17 mouse cellular contexts compared by ENCODE assay signal in the genomic region with DNA sequence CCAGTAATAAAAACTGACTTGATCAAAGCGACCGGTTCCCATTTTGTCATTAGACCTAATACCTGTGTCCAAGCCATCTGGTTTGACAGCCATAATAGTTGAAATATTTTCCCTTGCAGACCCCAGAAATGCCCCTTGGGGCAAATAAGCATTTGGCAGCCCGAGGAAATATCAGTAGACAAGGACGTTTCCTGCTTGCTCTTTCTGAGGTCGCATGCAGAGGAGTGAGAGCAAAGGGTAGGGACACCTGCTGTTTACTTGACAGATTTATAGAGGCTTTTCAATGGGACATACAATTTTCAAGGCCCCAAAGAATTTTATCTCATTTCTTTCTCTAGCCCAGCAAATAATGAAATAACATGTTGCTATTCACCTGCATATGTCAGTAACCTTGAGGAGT.
"Had no signal": no experiment of that assay in that cellular context is flagged by ENCODE, and none has a peak within 500 bp of the region (broad histone marks: within the 10 kb centered on the region; RNA-seq: fewer than 3 reads in every experiment).

No protein-coding gene starts in this region.

- H3K36me3 ChIP-seq: limb, embryonic 12.5 days; liver, embryonic 13.5 days; lung, embryonic 15.5 days; midbrain, embryonic 12.5 days had no signal

- H3K27ac ChIP-seq: kidney, postnatal 0 days; layer of hippocampus, adult 2 months; limb, embryonic 12.5 days; liver, embryonic 13.5 days; lung, embryonic 15.5 days; macrophage; midbrain, embryonic 12.5 days; stomach, postnatal 0 days had no signal

- DNase-seq: kidney, adult 9 months; kidney, postnatal 36 days; liver; liver, embryonic 13.5 days; liver, postnatal 0 days; lung, postnatal 14 days; right cerebral cortex, adult 18-20 months; right cerebral cortex, postnatal 25 days; thymus, postnatal 14 days had no signal

- H3K9ac ChIP-seq: limb, embryonic 12.5 days; liver, embryonic 13.5 days; liver, postnatal 0 days; lung, embryonic 15.5 days; midbrain, embryonic 12.5 days had no signal

- H3K27me3 ChIP-seq: limb, embryonic 12.5 days; liver, embryonic 13.5 days; lung, embryonic 15.5 days; megakaryocyte, embryonic 14.5 days; midbrain, embryonic 12.5 days had no signal

- H3K4me1 ChIP-seq: megakaryocyte, embryonic 14.5 days had no signal

- H3K4me3 ChIP-seq: layer of hippocampus, adult 2 months; limb, embryonic 12.5 days; liver, embryonic 13.5 days; lung, embryonic 15.5 days; megakaryocyte, embryonic 14.5 days; midbrain, embryonic 12.5 days had no signal
